Mouse (Mus musculus) stomach, postnatal 0 days (tissue): ENCODE data around the gene Drosha. TPM values are rescaled to one million over a fixed set of nuclear protein-coding genes. Genes with fewer than 3 reads are reported as not detected.
A peak's percentile ranks its signal among the peaks of the same experiment; 100 is the strongest.
"Not testable (repeated sequence)": the region's sequence is repeated elsewhere in the genome, so short reads cannot be mapped to it uniquely, and the experiment has no call there.

Experiments
- ATAC-seq: fragments of 200-750 bp; cut with Nextera tagmentation; 2 replicates; pipeline ENCODE4 v1.8.0; 2017; ENCODE audit not compliant: low FRiP score, low TSS enrichment
- DNase-seq: peaks from one replicate; pipeline ENCODE4 v3.0.0-alpha.2; 2016; ENCODE audit warnings: low spot score
- H3K27ac ChIP-seq: fragments of 300-500 bp; sonication (generic); replicated peaks from 2 replicates; pipeline ENCODE4 v1.5.1; 2014; ENCODE audit warnings: mild to moderate bottlenecking, control low read depth
- H3K27me3 ChIP-seq: fragments of 300-500 bp; sonication (generic); 2 replicates; pipeline ENCODE4 v1.6.1; 2014; ENCODE audit warnings: low read length; ENCODE audit not compliant: control insufficient read depth, insufficient read depth
- H3K36me3 ChIP-seq: fragments of 300-500 bp; sonication (generic); 2 replicates; pipeline ENCODE4 v1.6.1; 2014; ENCODE audit warnings: low read length, mixed read lengths; ENCODE audit not compliant: control insufficient read depth, insufficient read depth
- H3K4me1 ChIP-seq: fragments of 300-500 bp; sonication (generic); replicated peaks from 2 replicates; pipeline ENCODE4 v1.6.1; 2014; ENCODE audit warnings: antibody characterized with exemption; ENCODE audit not compliant: control insufficient read depth, insufficient read depth
- H3K4me2 ChIP-seq: fragments of 300-500 bp; sonication (generic); replicated peaks from 2 replicates; pipeline ENCODE4 v1.6.1; 2014; ENCODE audit warnings: low read depth, mild to moderate bottlenecking, control low read depth, moderate library complexity
- H3K4me3 ChIP-seq: fragments of 300-500 bp; sonication (generic); 2 replicates; pipeline ENCODE4 v1.5.1; 2014; ENCODE audit warnings: low read depth, low read length, control low read depth
- H3K9ac ChIP-seq: fragments of 300-500 bp; sonication (generic); 2 replicates; pipeline ENCODE4 v1.6.1; 2014; ENCODE audit warnings: mild to moderate bottlenecking, low read length, control low read depth, mixed read lengths
- H3K9me3 ChIP-seq: fragments of 300-500 bp; sonication (generic); 2 replicates; pipeline ENCODE4 v1.6.1; 2016; ENCODE audit warnings: low read length; ENCODE audit not compliant: control insufficient read depth
- CTCF ChIP-seq: IDR thresholded peaks from 2 replicates; pipeline ENCODE4 v1.5.1; 2016; ENCODE audit warnings: antibody characterized with exemption, low read depth, mild to moderate bottlenecking, moderate library complexity
- EP300 ChIP-seq: optimal IDR thresholded peaks from 2 replicates; pipeline ENCODE3; 2016; ENCODE audit warnings: antibody characterized with exemption
- WGBS: fragments of 180-500 bp; shearing (Covaris S2); extraction: QIAGEN DNeasy Blood & Tissue Kit; methylation state at CpG from one replicate; pipeline ENCODE4 v1.1.7; 2014; 5-methylcytosine and 5-hydroxymethylcytosine counted together
- polyA plus RNA-seq: library from polyadenylated mRNA; unstranded; fragments of >200 nt; fragmentation: Nextera tagmentation; extraction: Ambion mirVana; gene quantifications from 2 replicates; pipeline ENCODE4 v1.2.1, GENCODE M21; 2015

Gene Drosha
- polyA plus RNA-seq, 1 experiment from 2014 or later = 8.7 TPM

DNA sequence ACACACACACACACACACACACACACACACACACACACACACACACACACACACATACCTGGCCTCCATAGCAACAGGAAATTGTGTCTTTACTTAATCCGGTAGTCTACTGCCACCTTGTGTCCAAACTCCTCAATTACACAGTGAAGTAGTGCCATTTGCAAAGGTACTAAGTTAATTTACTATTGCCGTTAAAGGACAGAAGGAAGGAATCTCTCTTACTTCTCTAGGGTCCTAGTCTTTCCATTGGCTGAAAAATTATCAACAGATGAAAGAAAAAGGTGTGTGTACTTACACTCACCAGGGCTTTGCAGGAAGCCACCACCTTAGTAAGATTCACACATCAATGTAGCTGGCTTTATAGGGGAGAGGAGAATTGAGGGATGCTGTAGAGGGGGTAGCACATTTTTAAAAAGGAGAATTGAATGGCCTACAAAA lies 29.1 kb upstream of the Drosha start:
- no peaks in the 10 kb centered on the region for H3K36me3 ChIP-seq
- no peak overlapping the region for H3K9ac ChIP-seq
- 2% methylated on average over 2 of the region's 2 CpGs for WGBS
- no peaks in the 10 kb centered on the region for H3K4me1 ChIP-seq
- H3K4me2 ChIP-seq = no peak overlapping the region
- no peak overlapping the region for H3K4me3 ChIP-seq
- H3K27ac ChIP-seq = no peak overlapping the region
- no peaks in the 10 kb centered on the region for H3K27me3 ChIP-seq
- DNase-seq (peak; percentile 38), ATAC-seq (peak; percentile 57; the same call in 1 of the 2 replicates)
- no peaks in the 10 kb centered on the region for H3K9me3 ChIP-seq
- TF ChIP-seq CTCF = peak; percentile 89
- TF ChIP-seq EP300 = no peak

DNA sequence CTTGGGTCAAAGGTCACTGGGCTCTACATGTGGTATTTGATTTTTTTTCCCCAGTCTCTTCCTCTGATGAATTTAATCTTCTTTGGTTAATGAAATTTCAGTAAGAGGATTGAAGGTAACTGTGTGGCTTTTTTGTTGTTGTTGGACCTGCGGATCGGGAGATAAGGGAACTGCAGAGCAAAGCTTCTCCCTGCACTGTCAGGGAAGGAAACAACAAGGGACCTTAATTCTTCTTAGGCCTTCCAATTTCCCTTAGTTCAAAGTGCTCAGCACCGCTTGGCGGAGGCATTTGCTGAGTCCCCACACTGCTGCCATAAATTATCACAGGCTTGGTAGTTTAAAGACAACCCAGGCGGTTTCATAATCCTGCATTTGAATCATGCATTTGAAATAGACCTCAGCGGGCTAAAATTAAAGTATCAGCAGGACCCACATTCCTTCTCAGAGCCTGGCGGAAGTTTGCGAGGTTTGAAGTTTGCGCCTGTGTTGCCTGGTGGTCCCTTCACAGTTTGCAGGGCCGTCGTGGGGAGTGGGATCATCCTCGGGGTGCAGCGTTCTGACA lies 28.6 kb upstream of the Drosha start:
- TF ChIP-seq EP300 (no peak), CTCF (no peak)
- ATAC-seq (no peak), DNase-seq (no peak)
- Histone ChIP-seq H3K4me1 (no peaks in the 10 kb centered on the region), H3K9me3 (no peaks in the 10 kb centered on the region), H3K27me3 (no peaks in the 10 kb centered on the region), H3K9ac (no peak overlapping the region), H3K4me2 (no peak overlapping the region), H3K36me3 (no peaks in the 10 kb centered on the region), H3K27ac (no peak overlapping the region), H3K4me3 (no peak overlapping the region)
- WGBS = 51% methylated on average over 13 of the region's 13 CpGs

DNA sequence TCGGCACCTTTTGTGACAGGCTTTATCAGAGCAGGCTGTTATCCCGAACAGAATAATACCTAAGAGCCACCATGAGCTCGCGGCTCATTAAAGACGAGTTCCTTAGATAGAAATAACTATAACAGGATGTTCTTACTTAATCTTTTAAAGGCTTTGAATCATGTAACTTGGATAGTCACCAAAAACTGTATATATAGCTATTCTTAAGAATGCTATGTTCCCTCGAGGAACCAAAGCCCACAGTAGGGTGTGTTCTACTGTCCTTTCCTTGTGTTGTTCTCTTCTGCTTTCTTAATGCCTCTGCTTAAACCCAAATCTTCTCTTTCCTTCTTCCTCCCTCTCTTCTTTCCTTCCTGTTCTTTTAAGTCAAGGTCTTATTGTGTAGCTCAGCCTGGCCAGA lies 26.6 kb upstream of the Drosha start:
- H3K27me3 ChIP-seq = no peaks in the 10 kb centered on the region
- no peak overlapping the region for H3K9ac ChIP-seq
- H3K4me2 ChIP-seq = no peak overlapping the region
- ATAC-seq (no peak), DNase-seq (no peak)
- WGBS = 50% methylated on average over 6 of the region's 6 CpGs
- TF ChIP-seq EP300 (no peak), CTCF (no peak)
- no peak overlapping the region for H3K4me3 ChIP-seq
- no peaks in the 10 kb centered on the region for H3K4me1 ChIP-seq
- H3K9me3 ChIP-seq = no peaks in the 10 kb centered on the region
- no peak overlapping the region for H3K27ac ChIP-seq
- H3K36me3 ChIP-seq = no peaks in the 10 kb centered on the region

DNA sequence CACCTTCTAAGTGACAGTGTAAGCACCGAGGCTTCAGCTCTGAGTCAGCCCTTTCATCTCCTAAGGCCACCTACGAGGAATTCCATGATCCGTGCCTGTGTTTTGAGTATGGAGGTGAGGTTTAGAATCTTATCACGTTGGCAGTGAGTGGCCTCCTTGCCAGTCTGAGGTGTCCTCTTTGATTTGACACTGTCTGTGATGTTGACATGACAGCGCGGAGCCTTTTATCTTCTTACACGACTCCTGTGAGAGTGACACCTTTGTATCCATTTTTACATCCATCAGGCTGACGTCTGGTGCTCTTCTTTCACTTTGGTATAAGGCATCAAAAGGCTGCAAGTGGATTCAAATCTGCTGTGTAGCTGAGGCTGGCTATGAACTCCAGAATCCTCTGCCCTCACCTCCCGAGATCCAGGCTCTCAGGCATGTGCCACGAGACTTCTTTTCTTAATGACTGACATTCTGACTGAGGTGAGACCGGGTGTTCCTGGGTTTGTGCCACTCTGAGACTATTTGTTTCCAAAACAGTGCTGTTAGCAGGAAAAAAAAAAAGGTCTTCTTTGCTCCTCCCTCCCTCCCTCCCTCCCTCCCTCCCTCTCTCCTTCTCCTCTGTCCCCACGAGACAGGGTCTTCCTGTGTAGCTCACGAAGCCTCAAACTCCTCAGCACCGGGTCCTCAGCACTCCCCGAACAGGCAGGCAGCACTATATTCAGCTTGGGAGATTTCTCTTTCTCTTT lies 24.0 kb upstream of the Drosha start:
- WGBS = 37% methylated on average over 15 of the region's 15 CpGs
- no peak overlapping the region for H3K27ac ChIP-seq
- no peak overlapping the region for H3K4me3 ChIP-seq
- no peak overlapping the region for H3K9ac ChIP-seq
- no peaks in the 10 kb centered on the region for H3K27me3 ChIP-seq
- H3K36me3 ChIP-seq = no peaks in the 10 kb centered on the region
- no peak for ATAC-seq
- H3K4me2 ChIP-seq = no peak overlapping the region
- TF ChIP-seq EP300 = no peak
- TF ChIP-seq CTCF = no peak
- H3K9me3 ChIP-seq = no peaks in the 10 kb centered on the region
- H3K4me1 ChIP-seq = no peaks in the 10 kb centered on the region
- DNase-seq = no peak

DNA sequence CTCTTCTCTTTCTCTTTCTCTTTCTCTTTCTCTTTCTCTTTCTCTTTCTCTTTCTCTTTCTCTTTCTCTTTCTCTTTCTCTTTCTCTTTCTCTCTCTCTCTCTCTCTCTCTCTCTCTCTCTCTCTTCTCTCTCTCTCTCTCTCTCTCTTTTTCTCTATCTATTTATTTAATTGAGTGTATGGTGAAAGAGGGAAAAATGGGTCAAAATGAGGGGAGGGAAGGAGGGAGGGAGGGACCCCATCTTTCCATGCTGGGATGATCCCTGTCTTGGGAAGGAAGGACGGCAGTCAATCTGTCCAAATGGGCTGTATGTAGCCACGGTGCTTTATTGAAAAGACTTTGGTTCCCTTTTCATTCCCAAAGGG lies 23.5 kb upstream of the Drosha start:
- not testable (repeated sequence) for H3K4me3 ChIP-seq, H3K27ac ChIP-seq, H3K27me3 ChIP-seq, H3K4me2 ChIP-seq, ATAC-seq, H3K9me3 ChIP-seq, H3K9ac ChIP-seq, DNase-seq, H3K4me1 ChIP-seq, H3K36me3 ChIP-seq
- WGBS = 66% methylated on average over 2 of the region's 2 CpGs

DNA sequence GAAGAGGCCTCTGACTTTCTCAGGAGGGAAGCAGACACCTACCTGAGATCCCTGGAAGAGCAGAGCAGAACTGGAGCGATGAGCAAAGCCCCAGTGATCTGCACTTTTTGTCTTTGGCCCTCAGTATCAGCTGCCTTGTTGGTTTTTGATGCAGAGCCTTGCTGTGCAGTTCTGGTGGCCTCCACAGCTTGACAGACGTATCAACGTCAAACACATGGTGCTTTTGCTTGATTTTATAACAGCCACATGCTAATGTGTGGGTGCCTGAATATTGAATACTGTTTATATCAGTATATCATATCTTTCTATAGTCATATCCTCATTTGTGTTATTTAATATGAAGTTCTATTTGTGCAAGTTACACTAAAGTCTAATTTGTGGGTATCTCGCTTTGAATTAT lies 19.5 kb upstream of the Drosha start:
- no peaks in the 10 kb centered on the region for H3K9me3 ChIP-seq
- whole genome bisulfite sequencing = 84% methylated on average over 4 of the region's 4 CpGs
- no peak overlapping the region for H3K4me2 ChIP-seq
- no peak overlapping the region for H3K27ac ChIP-seq
- H3K4me1 ChIP-seq = no peaks in the 10 kb centered on the region
- DNase-seq (no peak), ATAC-seq (no peak)
- no peak overlapping the region for H3K9ac ChIP-seq
- no peaks in the 10 kb centered on the region for H3K36me3 ChIP-seq
- no peak for TF ChIP-seq CTCF
- H3K4me3 ChIP-seq = no peak overlapping the region
- H3K27me3 ChIP-seq = no peaks in the 10 kb centered on the region
